Mouse (Mus musculus) testis, postnatal 10 days (tissue): Measurements from ENCODE around the gene Ttc9b.
"Not testable (repeated sequence)": the region's sequence is repeated elsewhere in the genome, so short reads cannot be mapped to it uniquely, and the experiment has no call there.

Experiments used
- DNase-seq: peaks from one replicate; pipeline ENCODE4 v3.0.0; 2021; ENCODE audit warnings: low spot score

Ttc9b gene

DNA sequence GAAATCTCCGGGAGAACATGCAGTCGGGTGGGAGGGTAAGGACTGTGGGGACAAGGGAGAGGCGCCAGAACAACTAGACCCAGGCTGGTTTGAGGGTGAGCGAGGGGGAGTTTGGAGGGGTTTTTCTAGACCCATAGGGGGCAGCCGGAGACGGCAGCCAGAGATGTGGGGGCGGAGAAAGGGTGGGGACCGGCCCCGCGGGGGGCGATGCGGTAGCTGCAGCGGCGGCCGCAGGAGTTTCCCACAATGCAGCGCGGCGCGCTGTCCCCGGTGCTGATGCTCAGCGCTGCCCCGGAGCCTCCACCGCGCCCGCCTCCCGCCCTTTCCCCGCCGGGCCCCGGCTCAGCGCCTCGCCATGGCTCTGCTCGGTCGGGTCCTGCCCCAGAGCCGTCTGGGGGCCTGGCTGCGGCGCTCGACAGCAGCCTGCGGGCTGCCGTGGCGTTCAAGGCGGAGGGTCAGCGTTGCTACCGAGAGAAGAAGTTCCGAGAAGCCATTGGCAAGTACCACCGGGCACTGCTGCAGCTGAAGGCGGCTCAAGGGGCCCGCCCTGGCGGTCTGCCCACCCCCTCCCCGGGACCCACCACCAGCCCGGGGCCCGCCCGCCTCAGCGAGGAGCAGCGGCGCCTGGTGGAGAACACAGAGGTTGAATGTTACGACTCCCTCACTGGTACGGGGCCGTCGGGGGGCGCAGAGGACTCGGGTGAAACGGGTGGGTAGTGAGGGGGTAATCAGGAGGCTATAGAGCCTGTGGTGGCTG is at the start of gene Ttc9b:
Ttc9b (plus strand) TSS at position 235 of the 757 bp plus-strand sequence.
- peak; percentile 88 for DNase-seq

- no peak for DNase-seq
These were observed 48.9 kb upstream of the Ttc9b start for GRCm38 (mm10) chr7:27604661-27605348.

GRCm38 (mm10) chr7:27605499-27606285 is 48.0 kb upstream of the Ttc9b start:
- DNase-seq = no peak

GRCm38 (mm10) chr7:27606481-27607254 is 47.0 kb upstream of the Ttc9b start:
- no peak for DNase-seq

GRCm38 (mm10) chr7:27607580-27607979 is 46.1 kb upstream of the Ttc9b start:
- DNase-seq = peak; percentile 81

DNA sequence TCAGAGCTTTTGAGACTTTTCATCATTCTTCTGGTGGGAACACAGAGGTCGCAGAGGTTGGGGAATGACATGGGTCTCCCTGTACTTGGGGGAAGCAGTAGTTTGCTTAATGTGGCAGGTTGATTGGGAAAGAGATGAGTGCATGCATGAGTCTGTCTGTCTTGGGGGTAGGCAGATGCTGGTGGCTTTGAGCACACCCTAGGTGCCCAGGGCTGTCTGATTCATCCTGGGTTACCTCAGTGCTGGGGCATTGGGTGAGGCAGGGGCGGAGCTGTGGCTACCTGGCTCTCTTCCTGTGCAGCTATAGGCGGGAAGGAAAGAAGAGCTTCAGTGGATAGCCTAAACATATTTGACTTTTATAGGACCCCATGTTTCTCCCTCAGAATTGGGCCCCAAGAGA is 45.6 kb upstream of the Ttc9b start:
- DNase-seq = no peak

DNA sequence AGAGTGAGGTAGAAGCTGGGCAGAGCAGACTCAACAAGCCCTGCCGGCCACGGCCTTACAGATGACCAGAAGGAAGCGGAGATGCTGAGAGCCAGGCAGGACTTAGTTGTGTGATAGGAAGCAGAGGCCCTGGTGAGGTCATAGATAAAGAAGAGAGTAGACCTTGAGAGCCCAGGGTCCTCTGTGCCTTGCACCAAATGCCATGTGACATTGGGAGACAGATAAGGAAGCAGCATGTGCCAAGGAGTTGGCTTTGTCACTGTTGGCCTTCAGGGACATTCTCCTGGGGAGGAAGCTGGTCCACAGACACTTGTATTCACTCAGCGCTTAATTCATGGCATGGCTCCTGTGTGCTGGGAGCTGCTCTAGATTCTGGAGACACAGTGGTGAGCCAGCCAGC is 44.4 kb upstream of the Ttc9b start:
- peak; percentile 48 for DNase-seq

GRCm38 (mm10) chr7:27609688-27610087 is 44.0 kb upstream of the Ttc9b start:
- DNase-seq = no peak

GRCm38 (mm10) chr7:27610370-27610769 is 43.3 kb upstream of the Ttc9b start:
- DNase-seq = no peak

DNA sequence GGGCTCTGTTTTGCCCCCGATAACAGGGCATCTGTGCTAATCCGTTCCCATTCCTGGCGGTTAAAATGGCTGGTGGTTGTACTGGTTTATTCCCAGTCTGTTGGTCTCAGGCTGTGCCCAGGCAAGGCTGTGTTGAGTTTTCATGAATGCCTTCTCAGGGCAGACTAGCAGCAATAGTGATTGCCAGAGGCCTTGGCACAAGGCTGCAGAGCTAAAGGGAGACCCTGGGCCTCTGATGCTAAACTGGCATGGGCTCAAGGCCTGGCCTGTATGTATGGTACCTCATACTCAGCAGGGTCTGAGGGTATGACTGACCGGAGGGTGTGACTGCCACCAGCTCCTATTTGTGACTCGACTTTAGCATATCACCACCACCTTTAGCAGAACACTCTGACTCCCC is 42.8 kb upstream of the Ttc9b start:
- no peak for DNase-seq

DNA sequence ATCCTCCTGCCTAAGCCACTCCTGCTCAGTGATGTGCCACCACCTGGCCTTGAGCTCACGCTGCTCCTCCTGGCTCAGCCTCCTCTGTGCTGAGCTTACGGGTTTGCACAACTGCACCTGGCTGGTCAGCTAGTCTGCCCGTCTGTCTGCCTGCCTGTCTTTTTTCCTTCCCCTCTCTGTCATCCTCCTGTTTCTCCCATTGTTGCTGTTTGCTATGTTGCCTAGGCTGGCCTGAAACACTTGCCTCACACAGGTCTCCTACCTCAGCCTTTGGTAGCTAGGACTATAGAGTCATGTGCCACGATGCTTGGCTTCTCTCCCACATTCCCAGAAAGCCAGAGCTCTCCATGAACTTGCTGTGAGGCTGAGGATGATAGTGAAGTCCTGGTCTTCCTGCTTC is 40.8 kb upstream of the Ttc9b start:
- no peak for DNase-seq

GRCm38 (mm10) chr7:27613751-27614499 is 39.8 kb upstream of the Ttc9b start:
- no peak for DNase-seq

DNA sequence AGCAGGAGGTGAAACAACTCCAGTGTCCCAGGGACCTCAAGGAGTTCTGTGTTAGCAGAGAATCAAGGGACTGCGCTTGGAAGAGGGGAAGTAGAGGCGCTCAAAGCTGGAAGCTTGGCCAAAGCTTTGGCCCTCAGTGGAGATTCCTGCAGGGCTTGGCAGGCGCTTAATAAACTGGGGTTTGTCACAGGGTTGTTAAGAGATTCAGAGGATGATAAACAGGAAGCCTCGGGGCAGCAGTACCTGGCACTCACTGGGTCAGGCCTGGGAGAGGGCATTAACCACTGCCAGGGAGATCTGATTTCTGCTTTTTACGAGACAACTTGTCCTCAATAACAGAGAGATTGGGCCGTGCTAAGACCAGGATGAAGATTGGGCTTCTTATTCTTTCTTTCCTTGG is 32.7 kb upstream of the Ttc9b start:
- DNase-seq = no peak

DNA sequence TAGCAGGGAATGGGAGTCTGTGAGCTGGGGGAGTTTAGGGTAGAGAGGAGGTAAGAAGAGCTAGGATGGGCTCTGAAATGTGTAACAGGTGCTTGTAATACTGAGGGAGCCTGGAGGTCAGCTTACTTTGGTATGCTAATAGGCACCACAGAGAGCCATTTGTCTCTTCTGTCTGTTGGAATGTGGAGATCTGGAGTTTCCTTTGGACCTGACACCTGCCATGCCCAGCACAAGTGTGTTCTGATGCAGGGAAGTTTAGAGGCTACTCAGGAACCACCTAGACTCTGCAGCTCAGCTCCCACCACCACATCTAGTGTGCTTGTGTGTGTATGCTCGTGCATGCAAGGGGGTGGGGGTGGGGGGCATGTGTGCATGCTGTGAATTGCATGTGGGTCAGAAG is 31.5 kb upstream of the Ttc9b start:
- DNase-seq = no peak

GRCm38 (mm10) chr7:27624967-27625366 is 28.7 kb upstream of the Ttc9b start:
- DNase-seq = no peak

DNA sequence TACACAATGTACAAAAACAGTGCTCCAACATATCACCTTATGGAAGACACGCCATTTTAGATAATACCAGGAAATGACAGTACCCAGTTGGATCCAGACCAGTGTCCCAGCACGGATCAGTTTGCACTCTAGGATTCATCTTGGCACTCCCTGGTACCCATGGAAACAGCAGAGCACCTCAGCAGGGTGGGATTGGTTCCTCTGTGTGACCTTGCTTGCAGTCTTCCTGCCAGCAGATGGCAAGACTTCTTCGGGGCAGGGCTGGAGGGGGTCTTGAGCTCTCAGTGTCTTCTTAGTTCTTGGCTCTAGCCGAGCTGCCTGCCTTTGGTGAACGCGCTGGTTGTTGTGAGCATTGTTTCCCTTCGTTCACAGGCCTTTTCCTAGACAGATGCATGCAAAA is 26.0 kb upstream of the Ttc9b start:
- DNase-seq = no peak

- no peak for DNase-seq
These were observed 25.5 kb upstream of the Ttc9b start for GRCm38 (mm10) chr7:27628190-27628589.

GRCm38 (mm10) chr7:27628816-27629215 is 24.9 kb upstream of the Ttc9b start:
- DNase-seq = not testable (repeated sequence)

- DNase-seq = no peak
These were observed 22.3 kb upstream of the Ttc9b start for GRCm38 (mm10) chr7:27631439-27631838.

- no peak for DNase-seq
These were observed 20.5 kb upstream of the Ttc9b start for GRCm38 (mm10) chr7:27633166-27633565.

DNA sequence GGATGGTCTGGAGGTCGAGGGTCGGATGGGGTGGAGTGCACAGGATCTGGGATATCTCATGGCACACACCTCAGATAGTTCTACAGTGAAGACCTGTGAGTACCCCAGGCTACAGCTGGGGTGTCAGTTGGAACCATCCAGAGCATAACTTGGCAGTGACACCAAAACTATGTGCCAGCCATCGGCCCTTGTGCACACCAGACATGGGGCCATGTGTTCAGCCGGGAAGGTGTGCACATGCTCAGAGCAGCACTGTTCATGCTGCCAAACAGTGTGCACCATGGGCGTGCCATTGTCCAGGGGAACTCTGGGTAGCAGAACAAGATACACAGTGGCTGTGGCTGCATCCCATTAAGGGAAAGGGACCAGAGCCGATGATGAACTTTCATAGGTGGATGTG is 19.0 kb upstream of the Ttc9b start:
- no peak for DNase-seq
